Mouse (Mus musculus): ENCODE measurements around the gene Vsig10l.
A peak's percentile ranks its signal among the peaks of the same experiment; 100 is the strongest.

Vsig10l gene

GRCm38 (mm10) chr7:43462851-43463250, at the start of gene Vsig10l:
Gene Vsig10l, plus strand, starts transcription at chr7:43463151.
- no peak for DNase-seq (ENCODE audit: low read depth)

- no peak for DNase-seq (ENCODE audit: low read depth)
These were observed 45.7 kb upstream of the Vsig10l start for GRCm38 (mm10) chr7:43417298-43417697.

GRCm38 (mm10) chr7:43422995-43423617, 39.8 kb upstream of the Vsig10l start:
- DNase-seq (ENCODE audit: low read depth), result peak; percentile 51

GRCm38 (mm10) chr7:43423991-43424625, 38.8 kb upstream of the Vsig10l start:
- DNase-seq (ENCODE audit: low read depth), result no peak

- no peak for DNase-seq (ENCODE audit: low read depth)
These were observed 35.5 kb upstream of the Vsig10l start, which contains the start of gene Lim2 for GRCm38 (mm10) chr7:43427406-43427805. Gene Lim2, plus strand, starts transcription at chr7:43427670.

GRCm38 (mm10) chr7:43429500-43429899, 33.5 kb upstream of the Vsig10l start:
- DNase-seq (ENCODE audit: low read depth), result no peak

- DNase-seq (ENCODE audit: low read depth), result no peak
These were observed 30.1 kb upstream of the Vsig10l start for GRCm38 (mm10) chr7:43432891-43433290.

GRCm38 (mm10) chr7:43434676-43435075, 28.3 kb upstream of the Vsig10l start:
- no peak for DNase-seq (ENCODE audit: low read depth)

- no peak for DNase-seq (ENCODE audit: low read depth)
These were observed 26.4 kb upstream of the Vsig10l start, which contains the start of gene Nkg7 for GRCm38 (mm10) chr7:43436341-43437255. Gene Nkg7, plus strand, starts transcription at chr7:43437073.

GRCm38 (mm10) chr7:43438611-43439010, 24.3 kb upstream of the Vsig10l start:
- no peak for DNase-seq (ENCODE audit: low read depth)

- DNase-seq (ENCODE audit: low read depth), result no peak
These were observed 22.5 kb upstream of the Vsig10l start, which contains the start of gene Cldnd2 for GRCm38 (mm10) chr7:43440482-43440881. Gene Cldnd2, plus strand, starts transcription at chr7:43440782.

- DNase-seq (ENCODE audit: low read depth), result no peak
These were observed 21.9 kb upstream of the Vsig10l start for GRCm38 (mm10) chr7:43441071-43441470.

GRCm38 (mm10) chr7:43442684-43443083, 20.3 kb upstream of the Vsig10l start:
- no peak for DNase-seq (ENCODE audit: low read depth)

GRCm38 (mm10) chr7:43443126-43443916, 19.6 kb upstream of the Vsig10l start:
- DNase-seq (ENCODE audit: low read depth), result peak; percentile 49

- DNase-seq (ENCODE audit: low read depth), result peak; percentile 90
These were observed 19.0 kb upstream of the Vsig10l start, which contains the start of the genes Etfb and Gm45233 for GRCm38 (mm10) chr7:43443917-43444293. Gene Etfb, plus strand, starts transcription at chr7:43444083. Gene Gm45233, plus strand, starts transcription at chr7:43444128.

GRCm38 (mm10) chr7:43447801-43448200, 15.2 kb upstream of the Vsig10l start:
- no peak for DNase-seq (ENCODE audit: low read depth)

GRCm38 (mm10) chr7:43448246-43448645, 14.7 kb upstream of the Vsig10l start:
- no peak for DNase-seq (ENCODE audit: low read depth)

- no peak for DNase-seq (ENCODE audit: low read depth)
These were observed 13.1 kb upstream of the Vsig10l start for GRCm38 (mm10) chr7:43449811-43450210.

- DNase-seq (ENCODE audit: low read depth), result no peak
These were observed 11.2 kb upstream of the Vsig10l start for GRCm38 (mm10) chr7:43451726-43452125.

- DNase-seq (ENCODE audit: low read depth), result peak; percentile 38
These were observed 10.3 kb upstream of the Vsig10l start for GRCm38 (mm10) chr7:43452609-43453008.

GRCm38 (mm10) chr7:43453599-43454355, 9.2 kb upstream of the Vsig10l start:
- no peak for DNase-seq (ENCODE audit: low read depth)
